Mouse (Mus musculus) bone marrow macrophage, adult 2 months (primary cell): ENCODE data around the gene Rims3.

Source experiments
- CTCF ChIP-seq: IDR thresholded peaks from 2 replicates; pipeline ENCODE4 v1.5.1; 2012; ENCODE audit warnings: low read depth, mild to moderate bottlenecking, low read length, moderate library complexity
- POLR2A ChIP-seq: IDR thresholded peaks from 2 replicates; pipeline ENCODE4 v1.6.1; 2012; ENCODE audit warnings: mild to moderate bottlenecking, low read depth, low read length, borderline replicate concordance

GRCm38 (mm10) chr4:120826418-120826817 is 28.2 kb upstream of the Rims3 start:
- no peak for TF ChIP-seq CTCF
- TF ChIP-seq POLR2A = no peak
